Mouse (Mus musculus) MEL (cell line): ENCODE measurements around the gene Ttll1. TPM values are rescaled to one million over a fixed set of nuclear protein-coding genes. Genes with fewer than 3 reads are reported as not detected.

Experiments
- DNase-seq: peaks from one replicate; pipeline ENCODE4 v3.0.0; 2011; ENCODE audit warnings: low read depth, low spot score
- H3K27ac ChIP-seq: 2 replicates; pipeline ENCODE4 v1.5.1; 2012; ENCODE audit warnings: low read depth, mild to moderate bottlenecking, control low read depth, low read length, moderate library complexity; ENCODE audit not compliant: control insufficient read depth
- H3K27me3 ChIP-seq, 2 experiments: fragments of 150-350 bp in 1 of 2; sonication (generic) in 1 of 2; 2 replicates each; pipeline ENCODE4 v1.6.1; 2012; ENCODE audit warnings: low read length in 2 of 2, mild to moderate bottlenecking in 2 of 2, improper control_type of control experiment in 1 of 2, moderate library complexity in 1 of 2; ENCODE audit not compliant: insufficient read depth in 2 of 2, control insufficient read depth in 1 of 2
- H3K36me3 ChIP-seq, 2 experiments: 2 replicates each; pipeline ENCODE4 v1.6.1; 2012 to 2014; ENCODE audit warnings: low read length in 2 of 2, improper control_type of control experiment in 1 of 2, inconsistent platforms in 1 of 2, mild to moderate bottlenecking in 1 of 2; ENCODE audit not compliant: insufficient read depth in 2 of 2, control insufficient read depth in 1 of 2
- H3K4me1 ChIP-seq, 2 experiments: fragments of 150-350 bp in 1 of 2; sonication (generic) in 1 of 2; 2 replicates each; pipeline ENCODE4 v1.6.1; 2012; ENCODE audit warnings: low read length in 2 of 2, improper control_type of control experiment in 1 of 2, mild to moderate bottlenecking in 1 of 2; ENCODE audit not compliant: insufficient read depth in 2 of 2, control insufficient read depth in 1 of 2
- H3K4me3 ChIP-seq, 2 experiments: fragments of 150-350 bp in 1 of 2; sonication (generic) in 1 of 2; 2 replicates each; pipeline ENCODE4 v1.5.1; 2012; ENCODE audit warnings: low read depth in 2 of 2, low read length in 2 of 2, mild to moderate bottlenecking in 2 of 2, moderate library complexity in 2 of 2, control low read depth in 1 of 2, improper control_type of control experiment in 1 of 2; ENCODE audit not compliant: control insufficient read depth in 1 of 2, insufficient read depth in 1 of 2
- H3K79me2 ChIP-seq: 2 replicates; pipeline ENCODE4 v1.6.1; 2012; ENCODE audit warnings: mild to moderate bottlenecking, low read length, moderate library complexity; ENCODE audit not compliant: control insufficient read depth, poor library complexity, insufficient read depth
- H3K9ac ChIP-seq: 2 replicates; pipeline ENCODE4 v1.6.1; 2012; ENCODE audit warnings: low read depth, mild to moderate bottlenecking, control low read depth, low read length, moderate library complexity; ENCODE audit not compliant: control insufficient read depth, poor library complexity, severe bottlenecking
- H3K9me3 ChIP-seq: fragments of 150-350 bp; sonication (generic); replicated peaks from 2 replicates; pipeline ENCODE4 v1.6.1; 2012; ENCODE audit warnings: mild to moderate bottlenecking, low read length, improper control_type of control experiment, moderate library complexity; ENCODE audit not compliant: insufficient read depth
- CHD1 ChIP-seq: IDR thresholded peaks from 2 replicates; pipeline ENCODE4 v1.6.1; 2012; ENCODE audit warnings: low read depth, mild to moderate bottlenecking, inconsistent platforms, low read length, improper control_type of control experiment
- E2F4 ChIP-seq: IDR thresholded peaks from 2 replicates; pipeline ENCODE4 v1.6.1; 2011; ENCODE audit warnings: low read depth, low read length, improper control_type of control experiment, borderline replicate concordance
- ETS1 ChIP-seq: IDR thresholded peaks from 2 replicates; pipeline ENCODE4 v1.6.1; 2012; ENCODE audit warnings: low read depth, mild to moderate bottlenecking, inconsistent platforms, low read length, improper control_type of control experiment, moderate library complexity
- GABPA ChIP-seq: IDR thresholded peaks from 2 replicates; pipeline ENCODE4 v1.6.1; 2012; ENCODE audit warnings: low read depth, mild to moderate bottlenecking, inconsistent platforms, low read length, improper control_type of control experiment, moderate library complexity
- GATA1 ChIP-seq: IDR thresholded peaks from 2 replicates; pipeline ENCODE4 v1.6.1; 2011; ENCODE audit warnings: low read depth, low read length, improper control_type of control experiment
- HCFC1 ChIP-seq: IDR thresholded peaks from 2 replicates; pipeline ENCODE4 v1.6.1; 2012; ENCODE audit warnings: low read depth, mild to moderate bottlenecking, inconsistent platforms, low read length, improper control_type of control experiment, moderate library complexity
- JUND ChIP-seq: IDR thresholded peaks from 2 replicates; pipeline ENCODE4 v1.6.1; 2011; ENCODE audit warnings: low read depth, mild to moderate bottlenecking, improper control_type of control experiment, low read length
- KAT2A ChIP-seq: conservative IDR thresholded peaks from 2 replicates; pipeline ENCODE4 v1.6.1; 2012; ENCODE audit warnings: low read depth, low read length, improper control_type of control experiment, inconsistent platforms
- MAFK ChIP-seq: IDR thresholded peaks from 2 replicates; pipeline ENCODE4 v1.6.1; 2011; ENCODE audit warnings: low read depth, mild to moderate bottlenecking, low read length, improper control_type of control experiment, borderline replicate concordance
- MEF2A ChIP-seq: IDR thresholded peaks from 2 replicates; pipeline ENCODE4 v1.6.1; 2014; ENCODE audit warnings: low read depth, mild to moderate bottlenecking, inconsistent platforms, low read length, improper control_type of control experiment; ENCODE audit not compliant: poor library complexity, insufficient replicate concordance, severe bottlenecking; ENCODE audit errors: extremely low read depth
- MYB ChIP-seq: IDR thresholded peaks from 2 replicates; pipeline ENCODE4 v1.6.1; 2011; ENCODE audit warnings: mild to moderate bottlenecking, low read depth, low read length, improper control_type of control experiment
- POLR2A ChIP-seq, 2 experiments: IDR thresholded peaks; 2 replicates each; pipeline ENCODE4 v1.6.1; 2011 to 2012; ENCODE audit warnings: low read length in 2 of 2, mild to moderate bottlenecking in 2 of 2, control low read depth in 1 of 2, improper control_type of control experiment in 1 of 2, low read depth in 1 of 2, moderate library complexity in 1 of 2; ENCODE audit not compliant: control insufficient read depth in 1 of 2, insufficient read depth in 1 of 2, poor library complexity in 1 of 2
- POLR2AphosphoS2 ChIP-seq: IDR thresholded peaks from 2 replicates; pipeline ENCODE4 v1.6.1; 2011; ENCODE audit warnings: low read length, improper control_type of control experiment
- POLR2AphosphoS5 ChIP-seq: IDR thresholded peaks from 2 replicates; pipeline ENCODE4 v1.6.1; 2012; ENCODE audit warnings: low read depth, borderline replicate concordance, mild to moderate bottlenecking, inconsistent platforms, low read length, moderate library complexity, mixed read lengths
- RAD21 ChIP-seq: IDR thresholded peaks from 2 replicates; pipeline ENCODE4 v1.6.1; 2011; ENCODE audit warnings: mild to moderate bottlenecking, low read depth, low read length, improper control_type of control experiment
- SIN3A ChIP-seq: IDR thresholded peaks from 2 replicates; pipeline ENCODE4 v1.6.1; 2012; ENCODE audit warnings: low read length, improper control_type of control experiment, inconsistent platforms
- TAL1 ChIP-seq: IDR thresholded peaks from 2 replicates; pipeline ENCODE4 v1.6.1; 2012; ENCODE audit warnings: mild to moderate bottlenecking, inconsistent platforms, low read length, moderate library complexity, mixed read lengths
- TBP ChIP-seq: IDR thresholded peaks from 2 replicates; pipeline ENCODE4 v1.8.0; 2011; ENCODE audit warnings: low read depth, low read length, improper control_type of control experiment
- USF1 ChIP-seq: IDR thresholded peaks from 2 replicates; pipeline ENCODE4 v1.6.1; 2014; ENCODE audit warnings: low read depth, mild to moderate bottlenecking, inconsistent platforms, low read length, improper control_type of control experiment, moderate library complexity
- polyA plus RNA-seq, 2 experiments: library from polyadenylated mRNA; stranded (reverse) in 1 of 2; unstranded in 1 of 2; fragments of >175 nt in 1 of 2; fragments of >200 nt in 1 of 2; gene quantifications; 2 replicates each; pipeline versions ENCODE4 v1.2.1 to v1.2.4; 2012; ENCODE audit warnings: low replicate concordance in 2 of 2, low read depth in 1 of 2; ENCODE audit not compliant: insufficient read length in 2 of 2, insufficient read depth in 1 of 2, missing spikeins in 1 of 2
- total RNA-seq: library from RNA; depleted of rRNA; stranded (reverse); fragments of 300-350 nt; gene quantifications from 2 replicates; pipeline ENCODE4 v1.2.3, GENCODE M21; 2012

Ttll1 gene
- total and polyA plus RNA-seq, 3 experiments = 3.4 to 14.1 TPM; not detected in 1

GRCm38 (mm10) chr15:83482645-83483224 is 28.0 kb downstream of the Ttll1 start (continued):
- no peak for TF ChIP-seq GATA1
- TF ChIP-seq HCFC1 = no peak; the same call in 1 of the 2 replicates
- TF ChIP-seq E2F4 = no peak
- no peak for TF ChIP-seq POLR2AphosphoS5
- 0 out of 2 replicates have a peak, but pooled peaks have one; percentile 1 for TF ChIP-seq RAD21
- TF ChIP-seq CHD1 = no peak
- TF ChIP-seq MAFK = no peak
- TF ChIP-seq TAL1 = no peak
- TF ChIP-seq ETS1 = peak; percentile 71; the same call in 1 of the 2 replicates
- no peak for TF ChIP-seq POLR2A (IDR thresholded peaks at IDR 0.05; ENCODE audit: control insufficient read depth in 1 of 2, insufficient read depth in 1 of 2, low read depth in 1 of 2, low read length in 2 of 2, poor library complexity in 1 of 2)
- TF ChIP-seq JUND = no peak
- no peak for TF ChIP-seq GABPA
- TF ChIP-seq POLR2AphosphoS2 = no peak
- no peak for TF ChIP-seq MYB
- TF ChIP-seq USF1 = peak; percentile 28; the same call in 1 of the 2 replicates
- TF ChIP-seq MEF2A = no peak

GRCm38 (mm10) chr15:83481236-83481780 is 29.4 kb downstream of the Ttll1 start:
- TF ChIP-seq MYB (no peak), SIN3A (no peak), KAT2A (no peak), GABPA (no peak), JUND (no peak), POLR2A (IDR thresholded peaks at IDR 0.05; ENCODE audit: control insufficient read depth in 1 of 2, insufficient read depth in 1 of 2, low read depth in 1 of 2, low read length in 2 of 2, poor library complexity in 1 of 2) (no peak), TBP (no peak)
- Histone ChIP-seq H3K4me3 (no peak overlapping the region), H3K9me3 (no peaks in the 10 kb centered on the region), H3K4me1 (peaks cover 6 to 10% of the 10 kb centered on the region in 2 experiments; a peak in 3 of 4 replicates), H3K36me3 (peaks cover 0 to 4% of the 10 kb centered on the region in 2 experiments; a peak in 2 of 4 replicates), H3K9ac (no peak overlapping the region), H3K27me3 (no peaks in the 10 kb centered on the region), H3K27ac (no peak overlapping the region), H3K79me2 (no peaks in the 10 kb centered on the region)
- no peak for DNase-seq
